Mouse (Mus musculus): ENCODE data around the gene Gm7879. TPM values are rescaled to one million over a fixed set of nuclear protein-coding genes. Genes with fewer than 3 reads are reported as not detected.

The Gm7879 gene
- total RNA-seq (2023; ENCODE audit: inconsistent age): 14.2 to 21.7 TPM (median 17.1 TPM) in 4 replicates

DNA sequence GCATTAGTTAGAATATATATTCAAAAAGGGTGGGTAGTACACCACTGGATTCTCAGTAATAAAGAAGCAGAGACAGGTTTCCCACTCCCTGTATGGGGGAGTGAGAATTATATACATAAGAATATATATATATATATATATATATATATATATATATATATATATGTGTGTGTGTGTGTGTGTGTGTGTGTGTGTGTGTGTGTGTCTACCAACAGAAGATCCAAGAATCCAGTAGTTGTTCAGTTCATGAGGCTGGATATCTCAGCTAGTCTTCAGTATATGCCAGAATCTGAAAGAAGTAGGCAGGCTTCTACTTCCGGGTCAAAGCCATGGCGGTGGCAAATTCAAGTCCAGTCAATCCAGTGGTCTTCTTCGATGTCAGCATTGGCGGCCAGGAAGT is at the start of gene Gm7879:
Gene Gm7879 (plus strand): TSS at position 301 of the 400 bp plus-strand sequence.

DNA sequence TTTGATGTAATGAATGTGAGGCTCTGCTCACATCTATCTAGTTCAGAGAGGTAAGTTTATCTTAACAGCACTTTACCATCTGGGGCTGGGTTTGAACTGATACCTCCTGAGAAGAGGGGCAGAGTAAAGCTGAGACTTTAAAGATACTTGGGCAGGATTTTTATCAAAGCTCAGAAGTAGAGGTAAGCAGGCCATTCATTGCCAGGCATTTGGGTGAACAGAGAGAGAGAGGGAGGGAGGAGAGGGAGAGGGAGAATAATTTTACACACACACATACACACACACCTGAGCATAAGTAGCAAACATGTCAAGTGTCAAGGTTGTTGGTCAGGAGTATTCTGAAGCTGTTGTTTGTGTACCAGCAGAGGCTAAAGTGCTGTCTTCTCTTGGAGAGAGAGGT is 44.7 kb upstream of the Gm7879 start, which contains the start of gene Cd38:
Gene Cd38 (plus strand): TSS at position 301 of the 400 bp plus-strand sequence.

Other genes starting within 250 kb of the Gm7879 start
- gene Bst1, start 94.3 kb upstream of the Gm7879 start, total RNA-seq (2023; ENCODE audit: inconsistent age): 4.0 to 7.1 TPM (median 6.6 TPM) in 4 replicates
- 68.5 to 88.0 TPM (median 77.6 TPM) in 4 replicates for gene Fbxl5, start 91.5 kb upstream of the Gm7879 start, total RNA-seq (2023; ENCODE audit: inconsistent age)
- gene Cd38, start 44.6 kb upstream of the Gm7879 start, total RNA-seq (2023; ENCODE audit: inconsistent age): 124 to 134 TPM (median 131 TPM) in 4 replicates
- gene Fgfbp1, start 68.6 kb downstream of the Gm7879 start, total RNA-seq (2023; ENCODE audit: inconsistent age): not detected in 4 replicates
- gene Prom1, start 188.9 kb downstream of the Gm7879 start, total RNA-seq (2023; ENCODE audit: inconsistent age): 0.87 to 1.00 TPM (median 0.87 TPM) in 3 of 4 replicates, not detected in the other